Mouse (Mus musculus): ENCODE data around the gene Slc35f1.

Slc35f1 gene

DNA sequence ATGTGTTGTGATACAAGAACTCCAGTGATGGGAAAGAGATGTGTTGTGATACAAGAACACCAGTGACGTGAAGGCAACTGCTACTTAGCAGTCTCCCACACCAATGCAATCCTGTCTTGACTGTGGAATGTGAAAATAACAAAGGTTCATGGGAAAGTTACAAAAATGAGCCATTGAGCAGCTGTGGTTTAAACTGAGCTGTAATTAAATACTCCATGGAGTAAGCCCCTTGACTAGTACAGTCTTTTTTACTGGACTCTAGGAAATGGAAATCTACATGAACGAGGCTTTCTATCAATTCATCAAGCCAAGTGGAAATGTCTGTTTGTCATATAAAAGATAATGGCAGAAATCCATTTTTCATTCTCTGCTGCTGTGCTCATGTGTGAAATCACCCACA lies 411.1 kb downstream of the Slc35f1 start:
- DNase-seq (ENCODE audit: low spot score), result no peak

DNA sequence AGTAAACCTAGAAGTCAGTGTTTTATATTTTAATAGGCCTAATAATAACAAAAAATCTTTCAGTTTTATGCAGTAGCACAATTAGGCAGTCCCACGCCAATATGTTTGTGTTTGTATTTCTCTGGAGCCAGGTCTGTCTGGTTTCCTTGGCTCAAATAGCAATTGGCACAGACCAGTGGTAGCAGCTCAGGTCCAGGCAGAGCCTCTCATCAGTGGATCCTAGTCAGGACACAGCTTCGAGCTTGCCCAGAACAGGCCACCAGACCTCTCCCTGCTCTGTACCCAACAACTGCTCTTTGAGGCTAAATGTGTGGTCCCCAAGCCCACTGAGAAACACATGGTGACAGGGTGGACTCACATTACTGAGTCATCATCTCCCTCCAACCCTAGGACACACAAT lies 412.1 kb downstream of the Slc35f1 start:
- no peak for DNase-seq (ENCODE audit: low spot score)

DNA sequence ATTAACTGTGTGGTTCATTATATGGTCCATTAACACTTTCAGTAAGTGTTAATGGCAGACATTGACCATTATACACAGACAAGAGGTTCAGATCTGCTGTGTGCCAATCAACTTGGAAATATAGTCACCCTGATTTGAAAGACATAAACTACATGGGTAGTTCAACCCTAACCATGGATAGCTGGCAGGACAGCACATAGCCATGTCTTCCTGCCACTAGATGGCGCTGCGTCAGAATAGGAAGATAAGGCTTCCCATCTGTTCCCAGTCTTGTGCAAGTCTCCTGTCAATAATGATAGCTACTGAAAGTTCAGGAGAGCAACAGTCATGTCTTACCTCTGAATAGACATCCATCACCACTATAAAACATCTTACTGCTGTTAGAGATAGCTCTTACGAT lies 424.7 kb downstream of the Slc35f1 start:
- DNase-seq (ENCODE audit: low spot score), result no peak

GRCm38 (mm10) chr10:53115673-53116398 lies 425.5 kb downstream of the Slc35f1 start:
- DNase-seq (ENCODE audit: low spot score), result no peak

DNA sequence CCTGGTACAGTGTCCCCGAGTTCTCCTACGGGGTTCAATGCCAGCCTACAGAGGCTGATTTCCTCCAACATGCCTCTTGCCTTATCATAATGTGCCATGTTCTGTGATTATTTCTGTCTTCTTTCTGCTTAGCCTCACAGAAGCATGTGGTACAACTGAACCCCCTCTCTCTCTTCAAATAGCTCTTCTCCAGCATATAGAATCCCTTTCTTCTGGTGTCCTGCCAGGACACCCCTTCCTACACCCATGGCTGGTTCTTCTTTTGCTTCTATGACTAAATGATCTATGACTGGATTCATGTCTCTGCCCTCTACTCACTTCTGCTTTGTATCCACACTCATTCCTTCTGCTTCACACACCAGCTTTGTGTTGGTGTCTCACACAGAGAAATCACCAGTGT lies 430.3 kb downstream of the Slc35f1 start:
- DNase-seq (ENCODE audit: low spot score), result no peak

GRCm38 (mm10) chr10:53124365-53124764 lies 434.0 kb downstream of the Slc35f1 start:
- no peak for DNase-seq (ENCODE audit: low spot score)

- DNase-seq (ENCODE audit: low spot score), result no peak
Measured at GRCm38 (mm10) chr10:53132707-53133106, 442.4 kb downstream of the Slc35f1 start.

DNA sequence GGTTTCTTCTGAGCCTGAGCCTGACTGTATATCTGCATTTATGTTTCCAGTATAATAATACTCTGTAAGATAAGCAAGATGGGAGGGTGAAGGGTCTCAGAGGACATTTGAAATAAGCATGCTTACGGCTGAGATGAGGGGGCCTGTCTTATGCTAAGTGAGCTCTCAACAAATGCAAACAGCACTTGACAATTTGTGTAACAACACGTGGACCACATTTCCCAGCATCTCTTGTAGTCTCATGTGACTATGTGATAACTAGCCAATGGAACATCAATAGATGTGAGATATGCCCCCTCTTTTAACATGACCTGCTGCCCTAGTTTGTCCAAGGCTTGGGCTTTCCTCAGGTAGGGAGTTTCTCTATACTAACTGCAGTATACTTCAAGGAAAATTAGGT lies 460.0 kb downstream of the Slc35f1 start:
- no peak for DNase-seq (ENCODE audit: low spot score)

DNA sequence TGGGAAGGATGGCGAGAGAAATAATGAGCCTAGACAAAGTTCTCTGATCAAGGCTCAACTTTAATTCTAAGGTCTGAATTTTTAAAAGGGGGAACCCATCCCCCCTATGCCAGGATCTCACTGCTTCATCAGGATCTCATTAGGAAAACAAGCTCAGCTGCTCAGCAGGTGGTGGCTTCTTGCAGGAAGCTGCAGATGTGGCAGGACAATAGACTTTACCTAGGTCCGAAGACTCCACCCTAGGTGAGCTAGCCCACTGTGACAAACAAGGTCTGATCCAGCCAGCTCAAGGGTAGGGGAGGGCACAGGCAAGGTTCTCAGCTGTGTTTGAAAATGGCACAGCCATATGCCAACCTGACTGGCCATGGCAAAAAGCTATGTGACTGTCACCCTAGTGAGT lies 460.6 kb downstream of the Slc35f1 start:
- no peak for DNase-seq (ENCODE audit: low spot score)

DNA sequence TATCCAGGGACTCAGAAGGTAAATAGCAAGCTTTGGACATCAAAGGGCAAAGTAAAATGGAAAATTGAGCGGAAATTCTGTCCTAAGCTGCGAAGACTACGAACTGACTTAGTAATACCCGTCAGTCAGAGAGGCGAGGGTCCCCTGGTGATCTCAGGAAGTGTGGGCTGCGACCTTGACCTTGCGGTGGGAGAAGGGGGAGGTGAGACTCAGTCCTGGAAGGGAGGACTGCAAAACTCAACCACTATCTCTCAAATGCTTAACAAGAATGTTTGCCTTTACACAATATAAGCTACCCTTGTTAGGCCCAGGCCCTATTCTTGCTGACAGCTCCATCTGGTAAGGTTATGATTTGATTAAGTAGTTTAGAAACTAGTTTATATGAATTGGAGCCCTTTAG lies 466.0 kb downstream of the Slc35f1 start:
- DNase-seq (ENCODE audit: low spot score), result no peak

DNA sequence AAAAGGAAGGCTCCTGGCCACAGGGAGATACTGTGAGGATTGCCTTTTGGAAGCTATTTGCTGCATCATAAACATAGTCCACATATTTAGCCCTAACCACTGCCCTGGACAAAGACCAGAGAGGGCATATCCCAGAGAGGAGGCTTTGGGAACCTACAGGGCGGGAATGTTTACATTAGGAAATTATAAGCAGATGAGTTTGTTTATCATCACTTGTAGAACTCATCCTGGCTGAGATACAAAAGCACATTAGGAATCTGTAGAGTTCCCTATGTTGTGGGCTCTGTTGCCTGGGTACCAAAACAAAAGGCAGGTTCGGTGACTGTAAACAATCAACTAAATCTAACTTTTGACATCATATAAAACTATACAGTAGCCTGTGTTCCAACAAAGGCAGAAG lies 467.4 kb downstream of the Slc35f1 start:
- no peak for DNase-seq (ENCODE audit: low spot score)

All from layer of hippocampus, adult 9-10 months (tissue).